Mouse (Mus musculus): ENCODE measurements around the gene Ankrd54.

Ankrd54 gene

DNA sequence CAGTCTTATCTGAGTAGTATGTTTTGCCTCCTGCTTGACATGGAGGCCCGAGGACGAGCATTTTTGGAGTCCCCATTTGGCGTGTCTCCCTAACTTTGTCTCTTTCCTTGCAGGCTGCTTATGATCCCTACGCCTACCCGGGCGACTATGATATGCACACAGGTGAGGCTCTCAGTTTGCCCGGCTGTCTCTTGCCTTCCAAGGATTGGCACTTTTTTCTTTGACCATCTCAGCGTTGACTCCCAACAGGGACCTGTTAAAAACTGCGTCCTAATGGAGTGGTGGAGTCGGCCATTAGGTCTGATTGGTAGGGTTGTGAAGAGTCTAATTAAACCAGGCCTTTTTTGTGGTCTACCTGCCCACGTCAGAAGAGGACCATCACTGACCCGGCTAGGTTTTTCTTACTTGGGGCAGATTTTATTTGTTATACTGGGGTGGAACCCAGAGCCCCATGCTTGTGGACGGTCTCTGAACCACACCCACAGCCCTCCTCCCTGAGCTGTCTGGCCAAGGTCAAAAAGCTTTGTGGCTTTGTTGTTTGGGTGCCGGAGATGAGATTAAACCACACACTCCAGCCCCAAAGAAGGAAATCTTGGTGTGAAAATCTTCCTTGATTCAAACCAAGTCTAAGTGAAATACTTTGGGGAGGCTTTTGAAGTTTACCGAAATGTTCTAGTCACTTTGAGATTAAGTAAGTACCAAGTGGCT, 13.1 kb upstream of the Ankrd54 start:
- no peak for DNase-seq (ENCODE audit: low read depth)

DNA sequence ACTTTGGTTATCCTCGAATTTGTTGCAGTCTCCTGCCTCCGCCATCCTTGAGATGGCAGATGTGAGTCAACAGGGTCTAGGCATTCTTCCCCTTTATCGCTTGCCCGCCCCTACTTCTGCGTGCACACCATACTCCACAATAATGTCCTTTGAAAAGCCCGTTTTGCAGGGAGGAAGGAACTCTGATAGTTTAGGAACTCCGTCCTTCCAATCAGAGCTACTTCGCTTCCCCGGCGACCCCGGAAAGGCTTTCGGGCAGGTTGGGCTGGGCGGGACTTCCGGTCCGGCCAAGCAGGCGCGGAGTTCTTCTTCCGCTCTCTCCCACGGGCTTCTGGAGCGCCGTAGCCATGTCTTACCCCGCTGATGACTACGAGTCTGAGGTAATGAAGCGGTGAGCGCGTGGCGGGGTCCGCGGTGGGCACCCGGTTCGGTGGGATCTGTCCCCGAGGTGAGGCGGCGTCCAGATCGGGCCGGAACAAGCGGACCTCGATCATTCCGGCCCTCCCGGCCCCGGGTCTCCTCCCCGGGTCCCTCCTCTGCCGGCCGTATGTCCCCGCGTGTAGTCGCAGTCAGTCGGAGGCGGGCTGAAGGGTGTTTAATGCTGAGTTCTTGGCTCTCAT, 12.3 kb upstream of the Ankrd54 start, which contains the start of gene Eif3l:
Gene Eif3l (plus strand): TSS at position 267 of the 620 bp plus-strand sequence.
- peak; percentile 63 for DNase-seq (ENCODE audit: low read depth)

DNA sequence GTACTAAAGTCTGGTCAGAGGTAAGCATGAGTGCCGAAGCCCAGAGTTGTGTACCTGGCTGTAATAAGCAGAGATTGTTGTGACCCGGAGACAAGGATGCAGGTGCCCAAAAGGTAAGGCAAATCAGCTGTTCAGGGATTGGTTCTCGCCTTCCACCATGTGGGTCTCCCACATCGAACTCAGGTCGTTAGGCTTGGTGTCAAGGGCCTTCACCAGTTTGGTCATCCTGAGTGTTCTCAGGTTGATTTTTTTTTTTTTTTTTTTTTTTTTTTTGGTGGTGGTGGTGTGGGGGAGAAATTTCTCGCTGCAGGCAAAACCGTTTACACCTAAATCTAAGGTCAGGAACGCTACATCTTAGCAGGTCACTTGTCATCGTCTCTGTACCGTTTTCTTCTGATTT, 11.8 kb upstream of the Ankrd54 start:
- DNase-seq (ENCODE audit: low read depth): no peak

DNA sequence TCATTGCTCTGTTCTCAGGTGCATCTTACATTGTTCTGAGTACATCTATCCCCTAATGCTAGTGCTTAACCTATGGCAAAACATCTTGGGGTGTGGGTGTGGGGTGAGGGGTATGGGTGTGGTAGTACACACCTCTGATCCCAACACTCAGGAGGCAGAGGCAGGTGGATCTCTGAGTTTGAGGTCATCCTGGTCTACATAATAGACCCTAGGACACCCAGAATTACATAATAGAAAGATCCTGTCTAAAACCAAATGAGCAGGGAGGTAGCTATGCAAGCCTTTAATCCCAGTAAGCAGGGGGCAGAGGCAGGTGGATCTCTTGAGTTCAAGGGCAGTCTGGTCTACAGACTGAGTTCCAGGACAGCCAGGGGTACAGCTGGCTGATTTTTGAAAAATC, 11.1 kb upstream of the Ankrd54 start:
- no peak for DNase-seq (ENCODE audit: low read depth)

DNA sequence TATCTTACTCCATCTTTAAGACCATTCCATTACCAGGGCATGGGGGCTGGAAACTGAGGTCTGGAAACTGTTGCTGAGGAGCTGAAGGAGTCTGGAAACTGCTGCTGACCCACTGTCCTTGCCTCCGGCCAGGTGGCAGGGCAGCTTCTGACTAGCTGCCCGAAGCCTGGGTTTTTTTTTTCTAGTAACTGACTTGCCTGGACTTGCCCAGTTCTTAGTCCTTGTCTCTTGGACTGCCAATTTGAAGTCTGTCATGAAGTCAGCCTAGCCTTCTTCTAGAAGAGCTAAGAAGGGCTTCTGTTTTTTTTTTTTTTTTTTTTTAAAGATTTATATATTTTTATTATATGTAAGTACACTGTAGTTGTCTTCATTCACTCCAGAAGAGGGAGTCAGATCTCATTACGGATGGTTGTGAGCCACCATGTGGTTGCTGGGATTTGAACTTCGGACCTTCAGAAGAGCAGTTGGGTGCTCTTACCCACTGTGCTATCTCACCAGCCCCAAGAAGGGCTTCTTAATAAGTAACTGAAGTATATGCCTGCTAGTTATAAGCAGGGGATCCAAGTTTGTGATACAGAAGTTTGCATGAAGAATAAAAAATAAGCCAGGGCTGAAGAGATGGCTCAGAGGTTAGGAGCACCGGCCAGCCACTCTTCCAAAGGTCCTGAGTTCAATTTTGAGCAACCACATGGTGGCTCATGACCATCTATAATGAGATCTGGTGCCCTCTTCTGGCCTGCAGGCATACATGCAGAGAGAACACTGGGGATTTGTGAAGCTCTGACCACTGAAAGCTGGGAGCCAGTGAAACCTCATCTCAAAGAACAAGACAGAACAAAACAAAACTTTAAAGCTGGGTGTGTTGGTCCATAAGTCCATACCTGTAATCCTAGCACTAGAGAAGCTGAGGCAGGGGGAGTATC, 8.7 kb upstream of the Ankrd54 start:
- no peak for DNase-seq (ENCODE audit: low read depth)

DNA sequence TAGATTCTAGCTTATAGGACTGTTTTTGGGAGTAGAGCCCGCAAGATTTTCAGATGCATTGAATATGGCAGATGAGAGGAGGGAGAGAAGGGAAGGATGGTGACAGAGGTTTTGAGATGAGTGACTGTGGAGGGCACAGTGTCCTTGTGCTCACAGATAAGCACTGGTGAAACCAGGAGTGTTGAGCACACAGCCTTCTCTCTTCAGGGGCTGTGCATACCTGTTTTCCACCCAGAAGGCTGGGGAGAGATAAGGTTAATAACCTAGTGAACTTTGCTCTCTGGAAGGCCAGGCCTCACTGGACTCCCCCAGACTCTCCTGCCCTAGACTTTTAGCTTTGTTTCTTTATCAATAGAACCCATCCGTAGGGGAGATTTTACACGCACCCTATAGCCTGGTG, 5.7 kb upstream of the Ankrd54 start:
- DNase-seq (ENCODE audit: low read depth): no peak

DNA sequence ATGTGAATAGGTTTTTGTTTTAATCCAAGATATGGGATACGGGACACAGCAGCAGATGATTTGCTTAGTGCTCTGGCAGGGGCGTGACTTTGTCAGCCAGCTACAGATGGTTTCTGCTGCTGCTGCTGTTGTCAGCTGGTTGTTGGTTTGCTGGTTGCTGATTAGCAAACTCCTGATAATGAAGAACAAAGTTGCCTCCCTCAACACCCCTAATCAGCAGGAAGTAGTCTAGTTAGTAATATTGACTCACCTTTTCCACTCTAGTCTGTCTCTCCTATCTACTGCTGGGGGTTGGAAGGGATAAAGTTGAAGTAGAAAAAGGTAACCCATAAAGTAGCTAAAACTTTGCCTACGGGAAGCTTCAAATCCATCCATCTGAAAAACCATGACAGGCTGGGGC, 4.9 kb upstream of the Ankrd54 start:
- no peak for DNase-seq (ENCODE audit: low read depth)

DNA sequence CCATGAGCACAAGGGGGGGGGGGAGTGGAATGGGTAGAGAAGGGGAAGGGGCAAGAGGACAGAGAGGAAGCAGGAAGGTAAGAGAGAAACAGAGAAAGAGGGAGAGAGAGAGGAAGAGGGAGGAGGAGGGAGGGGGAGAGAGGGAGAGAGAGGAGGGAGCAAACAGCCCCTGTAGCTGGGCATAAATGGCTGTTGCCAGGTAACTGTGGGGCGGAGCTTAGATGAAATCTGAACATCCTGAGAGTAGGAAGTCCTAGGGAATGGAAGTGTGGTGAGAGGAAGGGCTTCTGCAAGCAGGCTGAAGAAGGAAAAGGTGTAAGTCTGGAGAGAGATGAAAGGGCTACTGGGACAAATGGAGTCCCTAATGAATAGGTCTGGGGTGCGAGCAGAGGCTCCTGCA, 3.6 kb upstream of the Ankrd54 start:
- no peak for DNase-seq (ENCODE audit: low read depth)

DNA sequence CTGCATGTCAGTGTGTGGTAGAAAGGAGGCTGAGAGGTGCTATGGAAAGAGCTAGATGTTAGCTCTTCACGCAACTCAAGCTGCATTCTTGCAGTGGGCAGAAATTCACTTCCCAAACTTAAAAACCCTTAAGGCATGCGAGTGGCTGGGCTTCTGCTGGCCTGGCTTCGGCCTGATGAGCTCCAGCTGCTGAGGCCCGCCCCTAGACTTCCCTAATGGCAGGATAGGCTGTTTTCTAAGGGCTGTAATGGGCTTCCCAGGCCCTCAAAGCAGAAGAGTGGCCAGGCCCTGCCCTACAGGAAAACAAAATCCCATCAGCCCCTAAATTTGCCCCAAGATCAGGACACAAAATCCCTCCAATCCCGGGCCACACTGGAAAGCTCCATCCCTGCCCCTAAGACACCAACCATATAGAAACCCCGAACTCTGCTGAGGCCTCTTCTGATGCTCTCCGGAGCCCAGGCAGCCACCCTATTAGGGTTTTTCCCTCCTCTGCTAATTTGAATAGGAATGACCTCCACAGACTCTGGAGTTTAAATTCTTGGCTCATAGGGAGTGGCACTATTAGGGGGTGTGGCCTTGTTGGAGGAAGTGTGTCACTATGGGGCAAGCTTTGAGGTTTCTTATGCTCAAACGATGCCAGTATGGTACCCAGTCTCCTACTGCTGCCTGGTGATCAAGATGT, 2.5 kb upstream of the Ankrd54 start:
- DNase-seq (ENCODE audit: low read depth): no peak

DNA sequence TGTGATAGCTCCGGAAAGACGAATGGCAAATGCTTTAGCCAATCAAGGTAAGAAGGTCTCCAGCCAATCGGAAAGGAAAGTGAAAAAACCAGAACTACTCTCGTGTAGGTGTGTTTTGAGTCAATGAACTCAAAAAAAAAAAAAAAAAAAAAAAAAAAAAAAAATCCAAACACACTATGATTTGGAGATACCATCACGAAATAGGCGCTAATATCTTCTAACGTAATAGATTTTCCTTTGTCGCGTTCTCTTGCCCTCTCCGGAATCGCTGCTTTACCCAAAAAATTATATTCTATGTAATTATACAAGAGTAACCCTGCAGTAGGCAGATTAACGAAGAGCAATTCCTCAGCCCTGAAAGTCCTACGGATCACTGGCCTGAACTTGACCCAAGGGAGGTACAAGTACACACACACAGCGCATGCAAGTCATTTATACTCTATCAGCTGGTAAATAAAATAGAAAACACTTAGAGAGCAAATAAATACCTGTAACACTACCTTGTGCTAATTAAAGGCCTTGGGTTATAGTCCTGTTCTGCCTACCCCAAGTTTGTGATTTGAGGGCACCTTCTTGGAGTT, 557 bp upstream of the Ankrd54 start:
- DNase-seq (ENCODE audit: low read depth): no peak

DNA sequence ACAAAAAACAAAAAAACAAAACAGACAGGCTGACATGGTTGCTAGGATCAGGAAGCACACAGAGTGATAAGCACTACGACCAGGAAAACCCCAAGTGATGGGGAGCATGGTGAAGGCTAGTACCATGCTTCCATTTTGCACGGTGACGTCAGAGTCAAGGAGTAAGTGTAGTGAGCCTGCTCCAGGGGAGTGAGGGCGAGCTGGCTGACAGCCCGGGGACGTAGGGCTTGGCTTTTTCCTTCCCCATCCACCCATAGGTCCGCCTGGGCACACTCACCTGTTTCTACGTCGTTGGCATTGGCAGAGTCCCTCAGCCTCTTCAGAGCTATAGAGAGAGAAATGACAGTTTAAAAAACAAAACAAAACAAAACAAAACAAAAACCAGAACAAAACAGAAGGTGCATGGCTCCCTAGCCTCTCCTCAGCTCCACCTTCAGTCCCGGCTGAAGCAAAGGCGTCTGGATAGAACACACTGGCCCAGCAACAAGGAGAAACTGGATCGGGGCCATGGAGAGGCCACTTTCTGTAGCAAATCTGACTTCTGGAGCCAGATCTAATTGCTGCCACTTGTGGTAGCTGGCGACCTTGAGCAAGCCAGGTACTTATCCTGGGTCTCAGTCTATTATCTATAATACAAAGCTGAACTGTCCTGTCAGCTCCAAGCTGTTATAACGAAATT, 1.7 kb downstream of the Ankrd54 start:
- no peak for DNase-seq (ENCODE audit: low read depth)

DNA sequence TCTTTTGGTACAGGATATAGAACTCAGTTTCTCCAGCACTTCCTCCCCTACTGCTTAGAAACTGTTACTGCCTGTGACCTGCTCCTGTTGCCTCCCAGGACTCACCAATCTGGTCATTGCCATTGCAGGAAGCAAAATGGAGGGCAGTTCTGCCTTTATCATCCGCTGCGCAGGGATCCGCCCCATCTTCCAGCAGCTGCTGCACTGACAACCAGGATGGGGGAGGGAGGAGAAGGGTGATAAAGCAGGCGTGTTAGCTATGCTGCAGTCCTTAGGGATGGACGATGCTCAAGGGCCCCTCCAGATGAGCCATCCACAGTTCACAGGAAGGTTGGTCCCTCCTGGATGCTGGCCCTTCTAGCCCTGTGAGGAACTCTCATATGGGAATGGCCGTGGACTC, 4.8 kb downstream of the Ankrd54 start:
- DNase-seq (ENCODE audit: low read depth): no peak

DNA sequence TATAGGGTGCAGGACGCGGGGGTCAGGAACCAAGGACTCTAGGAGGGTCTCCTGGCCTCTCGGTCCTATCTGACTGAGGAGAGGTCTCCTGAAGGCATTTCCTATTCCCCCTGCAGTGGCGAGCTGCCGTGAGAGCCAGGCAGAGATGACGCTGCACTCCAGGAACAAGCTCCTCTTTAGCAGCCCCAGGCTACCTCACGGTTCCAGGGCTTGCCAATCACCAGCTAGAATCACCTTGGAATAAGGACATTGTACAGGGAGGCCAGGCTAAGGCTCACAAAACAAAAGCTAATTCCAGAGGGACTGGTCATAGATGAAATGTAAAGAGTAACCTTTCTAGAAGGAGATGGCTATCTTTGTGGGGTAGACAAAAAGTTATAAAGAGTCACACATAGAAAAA, 6.1 kb downstream of the Ankrd54 start:
- DNase-seq (ENCODE audit: low read depth): no peak

DNA sequence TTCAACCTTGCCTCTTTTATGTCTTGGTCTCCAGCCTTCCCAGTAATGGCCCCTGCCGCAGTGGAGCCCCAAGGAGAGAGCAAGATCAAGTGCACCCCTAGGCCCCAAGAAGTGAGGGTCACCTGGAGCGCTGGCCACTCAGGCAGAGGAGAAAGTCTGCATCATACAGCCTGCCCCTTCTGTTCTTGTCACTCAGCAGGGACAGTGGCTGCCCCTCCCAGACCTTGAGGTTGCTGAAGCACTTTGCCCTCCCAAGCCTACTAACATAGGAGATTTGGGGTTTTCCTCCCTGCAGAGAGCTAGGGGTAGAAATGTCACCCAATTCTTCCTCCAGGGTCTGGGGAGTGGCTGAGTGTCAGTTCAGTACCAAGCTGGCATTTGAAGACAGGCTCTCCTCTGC, 10.3 kb downstream of the Ankrd54 start:
- DNase-seq (ENCODE audit: low read depth): no peak

DNA sequence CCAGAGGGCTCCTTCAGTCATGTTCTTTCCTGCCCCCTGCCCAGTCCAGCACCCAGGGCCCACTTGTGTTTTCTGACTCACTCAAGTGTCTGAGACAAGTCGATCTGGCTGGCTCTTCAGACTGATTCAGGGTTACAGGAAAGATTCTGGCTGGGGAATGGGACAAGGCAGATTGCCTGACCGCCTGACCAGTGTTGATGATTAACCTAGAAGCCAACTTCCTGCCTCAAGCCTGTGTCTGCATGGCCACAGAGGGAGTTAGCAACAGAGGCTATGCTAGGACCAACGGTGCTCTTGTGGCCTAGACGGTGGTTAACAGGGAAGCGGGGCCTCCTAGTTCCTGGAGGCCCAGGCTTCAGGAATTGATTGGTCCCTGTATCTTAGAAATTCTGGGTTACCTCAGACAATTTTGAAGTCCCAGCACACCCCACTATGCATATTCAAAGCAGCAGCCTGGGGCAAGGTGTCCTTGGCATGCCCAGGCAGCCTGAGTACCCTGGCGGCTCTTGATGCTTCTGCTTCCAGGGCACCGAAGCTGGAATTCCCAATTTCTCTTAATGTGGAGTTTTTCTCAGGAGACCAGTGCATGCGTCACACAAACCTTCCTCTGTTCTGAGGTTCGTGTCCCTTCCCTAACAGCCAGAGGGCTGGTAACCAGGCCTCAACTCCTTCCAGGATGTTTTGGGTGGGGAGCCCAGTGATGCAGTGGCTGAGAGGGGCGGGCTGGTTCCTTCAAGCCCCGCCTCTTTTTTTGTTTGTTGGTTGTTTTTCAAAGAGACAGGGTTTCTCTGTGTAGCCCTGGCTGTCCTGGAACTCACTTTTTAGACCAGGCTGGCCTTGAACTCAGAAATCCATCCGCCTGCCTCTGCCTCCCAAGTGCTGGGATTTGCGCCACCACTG, 11.0 kb downstream of the Ankrd54 start:
- DNase-seq (ENCODE audit: low read depth): peak; percentile 96

DNA sequence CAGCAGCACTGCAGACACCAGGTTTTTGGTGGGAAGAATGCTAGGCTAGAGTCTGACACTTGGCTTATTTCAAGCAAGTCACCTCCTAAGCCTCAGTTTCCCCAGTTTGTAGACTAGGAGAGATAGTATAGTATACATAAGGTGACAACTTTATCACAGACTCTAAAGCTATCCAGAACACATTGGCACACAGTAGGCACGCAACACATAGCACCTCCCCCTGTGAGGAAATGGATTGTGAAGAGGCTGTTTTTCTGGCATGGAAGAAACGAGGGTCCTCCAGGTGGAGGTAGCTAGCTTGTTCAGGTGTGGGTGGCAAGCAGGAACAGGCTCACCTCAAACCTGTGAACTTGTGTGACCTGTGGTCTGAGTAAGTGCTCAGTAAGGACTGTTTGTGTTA, 11.7 kb downstream of the Ankrd54 start:
- DNase-seq (ENCODE audit: low read depth): no peak

DNA sequence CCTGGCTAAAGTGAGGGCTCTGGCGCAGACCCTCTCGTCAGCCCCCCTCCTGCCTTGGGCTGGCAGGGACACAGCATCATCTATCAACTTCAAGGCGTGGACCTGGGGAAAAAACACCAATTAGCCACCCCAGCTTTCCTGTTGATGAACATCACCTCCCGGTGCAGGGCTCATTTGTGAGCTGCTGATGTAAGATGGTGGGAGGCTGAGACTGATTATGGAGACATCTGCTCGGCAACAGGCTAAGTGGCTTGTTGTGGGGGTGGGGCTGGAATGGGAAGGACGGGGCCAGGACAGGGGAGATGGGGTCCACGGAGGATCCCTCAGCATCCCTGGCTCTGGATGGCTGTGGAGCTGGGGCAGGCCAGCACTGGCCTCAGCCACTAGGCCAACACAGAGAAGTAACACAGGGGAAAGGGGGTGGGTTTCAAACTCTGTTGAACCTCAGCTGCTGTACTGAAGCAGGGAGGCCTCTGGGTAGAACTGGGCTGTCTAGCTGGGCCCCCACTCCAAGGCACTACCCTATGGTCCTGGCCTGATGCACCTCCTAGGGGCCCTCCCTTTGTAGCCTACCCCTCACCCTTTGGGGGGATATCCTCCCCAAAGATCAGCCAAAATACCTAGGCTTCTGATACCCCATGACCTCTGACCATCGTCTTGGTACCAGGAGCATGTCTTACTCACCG, 12.4 kb downstream of the Ankrd54 start:
- DNase-seq (ENCODE audit: low read depth): no peak

DNA sequence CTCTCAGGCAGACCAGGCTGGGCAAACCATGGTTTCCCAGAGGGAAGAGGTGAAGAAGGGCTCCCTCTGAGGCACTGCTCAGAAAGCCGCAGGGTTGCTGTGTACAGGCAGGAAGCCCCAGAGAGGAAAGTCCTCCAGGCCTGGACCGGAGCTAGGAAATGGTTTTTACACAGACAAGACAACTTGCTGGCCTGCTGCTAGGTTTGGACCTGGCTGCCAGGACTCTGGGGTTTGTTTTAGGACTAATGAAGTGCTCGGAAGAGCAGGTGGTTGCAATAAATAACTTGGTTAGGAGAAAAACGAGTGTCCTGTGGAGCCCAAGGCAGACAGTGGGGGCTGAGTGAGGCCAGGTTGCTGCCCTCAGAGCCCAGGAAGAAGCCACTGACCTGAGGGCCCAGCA, 14.5 kb downstream of the Ankrd54 start:
- DNase-seq (ENCODE audit: low read depth): no peak

DNA sequence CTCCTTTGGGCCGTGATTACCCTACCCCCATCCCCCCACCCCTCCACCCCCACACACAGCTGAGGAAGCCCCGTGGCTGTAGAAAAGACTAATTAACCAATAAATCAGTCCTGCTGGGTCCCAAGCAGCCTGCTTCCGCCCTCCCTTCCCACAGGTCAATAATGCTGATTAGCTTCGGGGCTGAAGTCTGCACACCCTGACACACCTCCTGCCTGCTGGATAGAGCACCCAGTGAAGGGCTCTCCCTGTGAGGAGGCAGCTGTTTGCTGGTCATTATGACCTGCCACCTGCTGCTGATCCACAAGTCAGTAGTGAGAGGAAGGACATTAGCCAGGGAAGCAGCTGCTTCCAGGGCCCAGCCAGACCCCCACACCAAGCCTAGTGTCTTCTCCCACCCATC, 17.9 kb downstream of the Ankrd54 start:
- no peak for DNase-seq (ENCODE audit: low read depth)

Measured in fibroblast of lung, adult 2 months (primary cell).